Mouse (Mus musculus): ENCODE data around the gene Bcl11a. TPM values are rescaled to one million over a fixed set of nuclear protein-coding genes. Genes with fewer than 3 reads are reported as not detected.

Gene Bcl11a
- polyA plus RNA-seq, 1 experiment from 2014 or later: 29.6 TPM

- peaks cover 5% of the 10 kb centered on the region for H3K4me1 ChIP-seq (replicated peaks; ENCODE audit: control insufficient read depth, insufficient read depth, low read length)
- 0 out of 2 replicates have a peak, but pooled peaks cover 2% of the 10 kb centered on the region for H3K9me3 ChIP-seq (ENCODE audit: control insufficient read depth, low read length)
- H3K27ac ChIP-seq (ENCODE audit: low read depth): no peak overlapping the region
- H3K4me3 ChIP-seq (ENCODE audit: low read depth, low read length): no peak overlapping the region
- 59% methylated on average over 9 of the region's 9 CpGs for WGBS
- no peak overlapping the region for H3K4me2 ChIP-seq (ENCODE audit: low read length)
- ATAC-seq (replicated peaks; ENCODE audit: low FRiP score, low TSS enrichment, low read depth): no peak
- no peak for DNase-seq (ENCODE audit: low spot score)
- H3K9ac ChIP-seq (ENCODE audit: low read length): no peak overlapping the region
- H3K27me3 ChIP-seq (replicated peaks; ENCODE audit: control insufficient read depth, insufficient read depth, low read length): no peaks in the 10 kb centered on the region
- H3K36me3 ChIP-seq (ENCODE audit: control insufficient read depth, insufficient read depth, low read length): peaks cover 4% of the 10 kb centered on the region; the same call in 1 of the 2 replicates
These were observed 64.5 kb downstream of the Bcl11a start for GRCm38 (mm10) chr11:24142316-24142715.

GRCm38 (mm10) chr11:24144159-24144946 lies 66.5 kb downstream of the Bcl11a start:
- Histone ChIP-seq H3K27me3 (replicated peaks; ENCODE audit: control insufficient read depth, insufficient read depth, low read length) (no peaks in the 10 kb centered on the region), H3K4me2 (ENCODE audit: low read length) (no peak overlapping the region), H3K4me1 (replicated peaks; ENCODE audit: control insufficient read depth, insufficient read depth, low read length) (peaks cover 5% of the 10 kb centered on the region), H3K36me3 (ENCODE audit: control insufficient read depth, insufficient read depth, low read length) (peaks cover 4% of the 10 kb centered on the region; the same call in 1 of the 2 replicates), H3K9me3 (ENCODE audit: control insufficient read depth, low read length) (0 out of 2 replicates have a peak, but pooled peaks cover 2% of the 10 kb centered on the region), H3K4me3 (ENCODE audit: low read depth, low read length) (no peak overlapping the region), H3K9ac (ENCODE audit: low read length) (no peak overlapping the region), H3K27ac (ENCODE audit: low read depth) (no peak overlapping the region)
- no peak for DNase-seq (ENCODE audit: low spot score)
- WGBS: 86% methylated on average over 16 of the region's 16 CpGs
- no peak for ATAC-seq (replicated peaks; ENCODE audit: low FRiP score, low TSS enrichment, low read depth)

- no peaks in the 10 kb centered on the region for H3K27me3 ChIP-seq (replicated peaks; ENCODE audit: control insufficient read depth, insufficient read depth, low read length)
These were observed 68.2 kb downstream of the Bcl11a start for GRCm38 (mm10) chr11:24146034-24146433.

GRCm38 (mm10) chr11:24146437-24146836 lies 68.6 kb downstream of the Bcl11a start:
- H3K4me3 ChIP-seq (ENCODE audit: low read depth, low read length): no peak overlapping the region
- no peak overlapping the region for H3K4me2 ChIP-seq (ENCODE audit: low read length)
- H3K4me1 ChIP-seq (replicated peaks; ENCODE audit: control insufficient read depth, insufficient read depth, low read length): peaks cover 5% of the 10 kb centered on the region
- H3K27me3 ChIP-seq (replicated peaks; ENCODE audit: control insufficient read depth, insufficient read depth, low read length): no peaks in the 10 kb centered on the region
- peaks cover 8% of the 10 kb centered on the region; the same call in 1 of the 2 replicates for H3K36me3 ChIP-seq (ENCODE audit: control insufficient read depth, insufficient read depth, low read length)
- H3K9me3 ChIP-seq (ENCODE audit: control insufficient read depth, low read length): no peaks in the 10 kb centered on the region
- 92% methylated on average over 1 of the region's 1 CpGs for WGBS
- no peak overlapping the region for H3K27ac ChIP-seq (ENCODE audit: low read depth)
- ATAC-seq (replicated peaks; ENCODE audit: low FRiP score, low TSS enrichment, low read depth): no peak
- H3K9ac ChIP-seq (ENCODE audit: low read length): no peak overlapping the region
- DNase-seq (ENCODE audit: low spot score): no peak

More at GRCm38 (mm10) chr11:24146034-24146433, 68.2 kb downstream of the Bcl11a start:
- no peak for DNase-seq (ENCODE audit: low spot score)
- peak; percentile 65; the same call in 1 of the 2 replicates for ATAC-seq (replicated peaks; ENCODE audit: low FRiP score, low TSS enrichment, low read depth)
- 82% methylated on average over 4 of the region's 4 CpGs for WGBS
- peaks cover 8% of the 10 kb centered on the region; the same call in 1 of the 2 replicates for H3K36me3 ChIP-seq (ENCODE audit: control insufficient read depth, insufficient read depth, low read length)
- no peaks in the 10 kb centered on the region for H3K9me3 ChIP-seq (ENCODE audit: control insufficient read depth, low read length)
- peaks cover 5% of the 10 kb centered on the region for H3K4me1 ChIP-seq (replicated peaks; ENCODE audit: control insufficient read depth, insufficient read depth, low read length)
- no peak overlapping the region for H3K9ac ChIP-seq (ENCODE audit: low read length)
- no peak overlapping the region for H3K27ac ChIP-seq (ENCODE audit: low read depth)
- H3K4me2 ChIP-seq (ENCODE audit: low read length): no peak overlapping the region
- H3K4me3 ChIP-seq (ENCODE audit: low read depth, low read length): no peak overlapping the region

- peaks cover 8% of the 10 kb centered on the region; the same call in 1 of the 2 replicates for H3K36me3 ChIP-seq (ENCODE audit: control insufficient read depth, insufficient read depth, low read length)
- no peak for ATAC-seq (replicated peaks; ENCODE audit: low FRiP score, low TSS enrichment, low read depth)
These were observed 69.8 kb downstream of the Bcl11a start for GRCm38 (mm10) chr11:24147698-24148097.

GRCm38 (mm10) chr11:24148545-24148944 lies 70.7 kb downstream of the Bcl11a start:
- ATAC-seq (replicated peaks; ENCODE audit: low FRiP score, low TSS enrichment, low read depth): no peak
- Histone ChIP-seq H3K4me3 (ENCODE audit: low read depth, low read length) (no peak overlapping the region), H3K27ac (ENCODE audit: low read depth) (no peak overlapping the region), H3K27me3 (replicated peaks; ENCODE audit: control insufficient read depth, insufficient read depth, low read length) (no peaks in the 10 kb centered on the region), H3K36me3 (ENCODE audit: control insufficient read depth, insufficient read depth, low read length) (peaks cover 8% of the 10 kb centered on the region; the same call in 1 of the 2 replicates), H3K4me1 (replicated peaks; ENCODE audit: control insufficient read depth, insufficient read depth, low read length) (peaks cover 5% of the 10 kb centered on the region), H3K4me2 (ENCODE audit: low read length) (no peak overlapping the region), H3K9me3 (ENCODE audit: control insufficient read depth, low read length) (no peaks in the 10 kb centered on the region), H3K9ac (ENCODE audit: low read length) (no peak overlapping the region)
- DNase-seq (ENCODE audit: low spot score): no peak
- 76% methylated on average over 3 of the region's 3 CpGs for WGBS

More at GRCm38 (mm10) chr11:24147698-24148097, 69.8 kb downstream of the Bcl11a start:
- no peak for DNase-seq (ENCODE audit: low spot score)
- Histone ChIP-seq H3K27me3 (replicated peaks; ENCODE audit: control insufficient read depth, insufficient read depth, low read length) (no peaks in the 10 kb centered on the region), H3K4me1 (replicated peaks; ENCODE audit: control insufficient read depth, insufficient read depth, low read length) (peaks cover 5% of the 10 kb centered on the region), H3K4me2 (ENCODE audit: low read length) (no peak overlapping the region), H3K9ac (ENCODE audit: low read length) (no peak overlapping the region), H3K4me3 (ENCODE audit: low read depth, low read length) (no peak overlapping the region), H3K9me3 (ENCODE audit: control insufficient read depth, low read length) (no peaks in the 10 kb centered on the region), H3K27ac (ENCODE audit: low read depth) (no peak overlapping the region)
- whole genome bisulfite sequencing: 84% methylated on average over 6 of the region's 6 CpGs

- WGBS: 67% methylated on average over 9 of the region's 9 CpGs
- Histone ChIP-seq H3K36me3 (ENCODE audit: control insufficient read depth, insufficient read depth, low read length) (0 out of 2 replicates have a peak, but pooled peaks cover 3% of the 10 kb centered on the region), H3K9me3 (ENCODE audit: control insufficient read depth, low read length) (no peaks in the 10 kb centered on the region), H3K4me3 (ENCODE audit: low read depth, low read length) (no peak overlapping the region), H3K4me2 (ENCODE audit: low read length) (no peak overlapping the region), H3K9ac (ENCODE audit: low read length) (no peak overlapping the region), H3K27ac (ENCODE audit: low read depth) (no peak overlapping the region), H3K27me3 (replicated peaks; ENCODE audit: control insufficient read depth, insufficient read depth, low read length) (no peaks in the 10 kb centered on the region), H3K4me1 (replicated peaks; ENCODE audit: control insufficient read depth, insufficient read depth, low read length) (peaks cover 5% of the 10 kb centered on the region)
- no peak for DNase-seq (ENCODE audit: low spot score)
- ATAC-seq (replicated peaks; ENCODE audit: low FRiP score, low TSS enrichment, low read depth): no peak
These were observed 71.8 kb downstream of the Bcl11a start for GRCm38 (mm10) chr11:24149462-24150220.

GRCm38 (mm10) chr11:24152076-24152784 lies 74.4 kb downstream of the Bcl11a start:
- Histone ChIP-seq H3K36me3 (ENCODE audit: control insufficient read depth, insufficient read depth, low read length) (0 out of 2 replicates have a peak, but pooled peaks cover 7% of the 10 kb centered on the region), H3K27ac (ENCODE audit: low read depth) (no peak overlapping the region), H3K4me1 (replicated peaks; ENCODE audit: control insufficient read depth, insufficient read depth, low read length) (no peaks in the 10 kb centered on the region), H3K9me3 (ENCODE audit: control insufficient read depth, low read length) (no peaks in the 10 kb centered on the region), H3K9ac (ENCODE audit: low read length) (no peak overlapping the region), H3K4me2 (ENCODE audit: low read length) (no peak overlapping the region), H3K27me3 (replicated peaks; ENCODE audit: control insufficient read depth, insufficient read depth, low read length) (no peaks in the 10 kb centered on the region), H3K4me3 (ENCODE audit: low read depth, low read length) (no peak overlapping the region)
- DNase-seq (ENCODE audit: low spot score) (no peak), ATAC-seq (replicated peaks; ENCODE audit: low FRiP score, low TSS enrichment, low read depth) (no peak)
- 91% methylated on average over 7 of the region's 7 CpGs for WGBS

Measured in intestine, embryonic 14.5 days (tissue).